Comparison of ENCODE assay signal across 17 mouse cellular contexts in the genomic region with DNA sequence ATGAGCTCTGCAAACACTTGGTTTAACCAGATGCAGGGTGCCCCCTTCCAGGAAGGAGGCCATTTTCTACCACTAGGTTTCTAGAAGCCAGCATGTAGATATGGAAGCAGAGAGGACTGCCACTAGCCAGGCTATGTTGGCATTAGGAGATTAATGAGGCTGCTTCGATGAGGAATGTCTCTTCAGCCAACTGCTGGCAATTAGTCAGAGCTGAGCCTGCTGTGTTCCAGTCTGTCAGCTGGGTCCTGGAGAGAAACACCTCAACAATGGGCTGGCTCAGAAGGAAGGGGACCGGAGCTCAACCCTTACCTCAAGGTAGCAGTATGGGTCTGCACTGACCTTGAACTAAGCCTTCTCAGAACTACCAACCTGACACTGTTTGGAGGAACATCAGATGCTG. TPM values are rescaled to one million over a fixed set of nuclear protein-coding genes. Genes with fewer than 3 reads are reported as not detected.
DNase-seq lines count a peak whose midpoint lies in the region; ATAC-seq lines count a peak whose summit lies in the region.
"Had no signal": no experiment of that assay in that cellular context is flagged by ENCODE, and none has a peak within 500 bp of the region (broad histone marks: within the 10 kb centered on the region; RNA-seq: fewer than 3 reads in every experiment).

No protein-coding gene starts in this region.

- no peaks in the 10 kb centered on the region for H3K36me3 ChIP-seq in midbrain, embryonic 11.5 days (ENCODE audit: control insufficient read depth, insufficient read depth, low read length)
- H3K36me3 ChIP-seq in midbrain, embryonic 16.5 days (ENCODE audit: control insufficient read depth, insufficient read depth, low read length): no peaks in the 10 kb centered on the region
- H3K36me3 ChIP-seq: forebrain, embryonic 12.5 days; intestine, embryonic 15.5 days; limb, embryonic 12.5 days; liver, embryonic 13.5 days; neural tube, embryonic 12.5 days; stomach, embryonic 15.5 days had no signal

- no peak overlapping the region for H3K4me2 ChIP-seq in midbrain, embryonic 11.5 days
- H3K4me2 ChIP-seq in midbrain, embryonic 16.5 days (ENCODE audit: low read length): no peak overlapping the region
- H3K4me2 ChIP-seq: forebrain, embryonic 12.5 days; intestine, embryonic 15.5 days; liver, embryonic 13.5 days; neural tube, embryonic 12.5 days; stomach, embryonic 15.5 days had no signal

- H3K4me1 ChIP-seq in midbrain, embryonic 11.5 days (ENCODE audit: control insufficient read depth, insufficient read depth, low read length): peaks cover 21% of the 10 kb centered on the region
- H3K4me1 ChIP-seq in midbrain, embryonic 16.5 days (ENCODE audit: control insufficient read depth, insufficient read depth, low read length): peaks cover 22% of the 10 kb centered on the region; the same call in 1 of the 2 replicates

- H3K27ac ChIP-seq in midbrain, embryonic 11.5 days (ENCODE audit: low read depth, low read length): no peak overlapping the region
- H3K27ac ChIP-seq in midbrain, embryonic 16.5 days (ENCODE audit: low read length): no peak overlapping the region
- H3K27ac ChIP-seq: forebrain, embryonic 12.5 days; intestine, embryonic 15.5 days; liver, embryonic 13.5 days; neural tube, embryonic 12.5 days; stomach, embryonic 15.5 days had no signal

- H3K9me3 ChIP-seq in midbrain, embryonic 11.5 days (ENCODE audit: control insufficient read depth, low read length): no peaks in the 10 kb centered on the region
- no peaks in the 10 kb centered on the region for H3K9me3 ChIP-seq in midbrain, embryonic 16.5 days (replicated peaks; ENCODE audit: control insufficient read depth, low read length, poor library complexity, severe bottlenecking)
- H3K9me3 ChIP-seq: forebrain, embryonic 12.5 days; intestine, embryonic 15.5 days; limb, embryonic 12.5 days; liver, embryonic 13.5 days; neural tube, embryonic 12.5 days; stomach, embryonic 15.5 days had no signal

- no peak overlapping the region for H3K9ac ChIP-seq in midbrain, embryonic 11.5 days (ENCODE audit: low read length)
- H3K9ac ChIP-seq in midbrain, embryonic 16.5 days (ENCODE audit: low read depth, low read length): no peak overlapping the region
- H3K9ac ChIP-seq: forebrain, embryonic 12.5 days; intestine, embryonic 15.5 days; limb, embryonic 12.5 days; liver, embryonic 13.5 days; neural tube, embryonic 12.5 days; stomach, embryonic 15.5 days had no signal

- H3K27me3 ChIP-seq in midbrain, embryonic 11.5 days (ENCODE audit: control insufficient read depth, insufficient read depth, low read length): no peaks in the 10 kb centered on the region
- no peaks in the 10 kb centered on the region for H3K27me3 ChIP-seq in midbrain, embryonic 16.5 days (ENCODE audit: control insufficient read depth, insufficient read depth, low read depth, low read length)
- H3K27me3 ChIP-seq: limb, embryonic 12.5 days; liver, embryonic 13.5 days; neural tube, embryonic 12.5 days had no signal

- 67% methylated on average over 2 of the region's 2 CpGs for WGBS in midbrain, embryonic 11.5 days
- 51% methylated on average over 2 of the region's 2 CpGs for WGBS in midbrain, embryonic 16.5 days

- peak; percentile 61 for DNase-seq in cerebellum, adult 11-12 months
- DNase-seq in cerebellum, postnatal 4 days (ENCODE audit: low spot score in 2 of 2): no peak
- peak; percentile 82 for DNase-seq in midbrain, embryonic 11.5 days (ENCODE audit: low spot score, missing footprints)
- DNase-seq in cerebellum, adult 18-20 months: peak; percentile 53 to 60
- DNase-seq in cerebellum, postnatal 36 days: peak; percentile 35 to 50
- no peak for DNase-seq in urinary bladder, adult 2 months (ENCODE audit: low spot score)
- DNase-seq in kidney, postnatal 36 days: no peak
- DNase-seq: adrenal gland, adult 8-10 months; heart, postnatal 4 days; liver, embryonic 13.5 days; spleen, adult 18-20 months had no signal

- no peak for ATAC-seq in midbrain, embryonic 11.5 days (ENCODE audit: low FRiP score)
- ATAC-seq in midbrain, embryonic 16.5 days: no peak
- ATAC-seq: intestine, embryonic 15.5 days had no signal

- H3K4me3 ChIP-seq in midbrain, embryonic 11.5 days (ENCODE audit: low read depth, low read length): no peak overlapping the region
- no peak overlapping the region for H3K4me3 ChIP-seq in midbrain, embryonic 16.5 days (ENCODE audit: low read depth, low read length)
- H3K4me3 ChIP-seq: forebrain, embryonic 12.5 days; intestine, embryonic 15.5 days; limb, embryonic 12.5 days; liver, embryonic 13.5 days; neural tube, embryonic 12.5 days; stomach, embryonic 15.5 days had no signal

RNA-seq across cellular contexts. Expression of a gene that starts 17.1 kb away (rescaled TPM):
- polyA plus RNA-seq in midbrain, embryonic 11.5 days (2014; fragmentation: Nextera tagmentation; extraction: Ambion mirVana): 17.1 and 20.1 TPM in 2 replicates
- polyA plus RNA-seq in midbrain, embryonic 16.5 days (2015; fragmentation: Nextera tagmentation; extraction: Ambion mirVana): 53.5 and 54.1 TPM in 2 replicates
- polyA plus RNA-seq in urinary bladder, adult 2 months (2012; rRNA removed): 0.44 and 0.48 TPM in 2 replicates

Comparison
In these comparisons a context has a peak if more than half of its experiments do, and no peak if none do; other contexts are left out.
1. DNase-seq: peak in cerebellum, adult 11-12 months (single experiment), midbrain, embryonic 11.5 days (single experiment), cerebellum, adult 18-20 months (2 of 2) and cerebellum, postnatal 36 days (2 of 2); none in cerebellum, postnatal 4 days (0 of 2), urinary bladder, adult 2 months (single experiment) and kidney, postnatal 36 days (0 of 2).
2. RNA of a gene that starts 17.1 kb away (polyA plus RNA-seq): 53.5 to 54.1 TPM in midbrain, embryonic 16.5 days and 17.1 to 20.1 TPM in midbrain, embryonic 11.5 days; 0.44 to 0.48 TPM in urinary bladder, adult 2 months; every median in the first group is over 10 times any median in the second.